Comparison of ENCODE assay signal across 8 mouse cellular contexts in the genomic region with DNA sequence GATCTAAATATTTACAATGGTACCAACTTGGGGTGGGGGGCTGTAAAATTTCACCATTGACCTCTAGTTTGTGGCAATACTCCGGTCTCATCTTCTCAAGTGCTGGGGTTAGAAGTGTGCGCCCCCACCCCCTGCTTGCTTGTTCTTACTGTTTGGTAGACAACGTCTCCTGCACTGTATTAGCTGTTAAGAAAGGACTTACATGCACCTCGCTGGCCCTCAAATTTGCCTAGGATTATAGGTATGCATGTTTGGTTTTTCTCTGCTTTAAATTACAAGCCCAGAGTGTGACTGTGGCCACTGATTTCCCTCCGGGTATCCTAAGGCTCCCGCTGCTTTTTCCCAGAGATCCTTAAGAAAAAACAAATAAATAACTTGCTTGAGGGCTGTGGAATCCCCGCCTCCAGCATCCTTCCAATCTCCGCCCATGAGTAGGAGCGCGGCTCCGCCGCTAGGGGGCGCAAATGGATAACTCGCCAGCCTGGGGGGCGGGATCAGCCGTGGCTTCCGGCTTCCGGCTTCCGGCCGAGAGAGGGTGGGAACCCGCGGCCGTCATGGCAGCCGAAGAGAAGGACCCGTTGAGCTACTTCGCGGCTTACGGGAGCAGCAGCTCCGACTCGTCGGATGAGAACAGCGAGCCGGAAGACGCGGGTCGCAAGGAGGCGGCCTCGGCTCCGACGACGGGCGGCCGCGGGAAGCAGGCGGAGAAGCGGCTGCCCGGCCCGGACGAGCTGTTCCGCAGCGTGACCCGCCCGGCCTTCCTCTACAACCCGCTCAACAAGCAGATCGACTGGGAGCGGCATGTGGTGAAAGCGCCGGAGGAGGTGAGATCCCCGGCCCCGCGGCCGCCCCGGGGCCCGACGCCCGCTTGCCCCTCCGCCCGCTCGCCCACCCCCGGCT. TPM values are rescaled to one million over a fixed set of nuclear protein-coding genes. Genes with fewer than 3 reads are reported as not detected.
DNase-seq lines count a peak whose midpoint lies in the region; ATAC-seq and TF ChIP-seq lines count a peak whose summit lies in the region.

Gene 2410004B18Rik, plus strand, starts transcription at position 510 of the 900 bp plus-strand sequence.

- no peaks in the 10 kb centered on the region for H3K27me3 ChIP-seq in heart, embryonic 11.5 days (ENCODE audit: control insufficient read depth, insufficient read depth, low read length)
- H3K27me3 ChIP-seq in kidney, embryonic 16.5 days (ENCODE audit: insufficient read depth, low read length) = no peaks in the 10 kb centered on the region

- peak; percentile 84; the same call in 1 of the 2 replicates for TF ChIP-seq POLR2A in brain, embryonic 14.5 days (IDR thresholded peaks at IDR 0.05; ENCODE audit: borderline replicate concordance, extremely low read depth, insufficient read depth, insufficient read length, poor library complexity, severe bottlenecking)

- TF ChIP-seq CTCF in brain, embryonic 14.5 days (IDR thresholded peaks at IDR 0.05; ENCODE audit: borderline replicate concordance, extremely low read depth, insufficient read depth, insufficient read length) = peak; percentile 99

- peaks cover 3% of the 10 kb centered on the region for H3K36me3 ChIP-seq in heart, embryonic 11.5 days (ENCODE audit: control insufficient read depth, insufficient read depth, low read length)
- H3K36me3 ChIP-seq in kidney, embryonic 16.5 days (ENCODE audit: insufficient read depth, low read length) = peaks cover 18% of the 10 kb centered on the region

- no peaks in the 10 kb centered on the region for H3K9me3 ChIP-seq in heart, embryonic 11.5 days (replicated peaks; ENCODE audit: control insufficient read depth, low read length)
- no peaks in the 10 kb centered on the region for H3K9me3 ChIP-seq in kidney, embryonic 16.5 days (ENCODE audit: low read length)

- under 1% methylated on average over 70 of the region's 70 CpGs for WGBS in heart, embryonic 11.5 days (ENCODE audit: insufficient replicate concordance)
- 1% methylated on average over 65 of the region's 70 CpGs for WGBS in kidney, embryonic 16.5 days

- H3K9ac ChIP-seq in heart, embryonic 11.5 days (ENCODE audit: low read depth, low read length) = peak within 1 kb of the TSS; percentile 93
- H3K9ac ChIP-seq in kidney, embryonic 16.5 days (replicated peaks; ENCODE audit: low read length) = peak within 1 kb of the TSS; percentile 89

- H3K4me2 ChIP-seq in heart, embryonic 11.5 days = peak within 1 kb of the TSS; percentile 63
- peak within 1 kb of the TSS; percentile 67 for H3K4me2 ChIP-seq in kidney, embryonic 16.5 days (replicated peaks; ENCODE audit: low read depth, low read length)

- peak; percentile 93 for ATAC-seq in erythroblast, adult 5-6 weeks (replicated peaks; ENCODE audit: low FRiP score, poor library complexity, severe bottlenecking)
- ATAC-seq in heart, embryonic 11.5 days (replicated peaks; ENCODE audit: insufficient number of reproducible peaks, low FRiP score, low TSS enrichment) = peak; percentile 88
- peak; percentile 93 for ATAC-seq in kidney, embryonic 16.5 days (ENCODE audit: low FRiP score, low TSS enrichment)

- peaks cover 10% of the 10 kb centered on the region for H3K4me1 ChIP-seq in heart, embryonic 11.5 days (ENCODE audit: control insufficient read depth, insufficient read depth, low read length)
- peaks cover 29% of the 10 kb centered on the region for H3K4me1 ChIP-seq in kidney, embryonic 16.5 days (ENCODE audit: insufficient read depth, low read length)

- peak within 1 kb of the TSS; percentile 98 for H3K4me3 ChIP-seq in heart, embryonic 11.5 days (ENCODE audit: low read depth, low read length)
- H3K4me3 ChIP-seq in kidney, embryonic 16.5 days (ENCODE audit: low read length) = peak within 1 kb of the TSS; percentile 96

- DNase-seq in CD4-positive helper T cell, adult 2 months (ENCODE audit: low read depth, low spot score) = peak; percentile 93
- peak; percentile 96 for DNase-seq in brain, embryonic 14.5 days (ENCODE audit: low read depth)
- DNase-seq in liver = peak; percentile 96
- DNase-seq in monocyte, adult 2 months (ENCODE audit: low read depth in 1 of 2, low spot score in 2 of 2) = peak; percentile 71 to 87
- peak; percentile 85 to 91 for DNase-seq in spleen, postnatal 14 days (ENCODE audit: low spot score in 2 of 2)

- peak within 1 kb of the TSS; percentile 54 for H3K27ac ChIP-seq in heart, embryonic 11.5 days (ENCODE audit: low read depth, low read length)
- H3K27ac ChIP-seq in kidney, embryonic 16.5 days (ENCODE audit: low read length) = peak within 1 kb of the TSS; percentile 54; the same call in 1 of the 2 replicates

RNA-seq across cellular contexts. Expression of gene 2410004B18Rik, which starts in this region (rescaled TPM):
- polyA plus RNA-seq in brain, embryonic 14.5 days (2012; rRNA removed) = 41.1 and 46.6 TPM in 2 replicates
- total RNA-seq in erythroblast, adult 5-6 weeks (2015; ENCODE audit: low replicate concordance) = 20.1 and 46.9 TPM in 2 replicates
- 11.8 and 14.6 TPM in 2 replicates for total RNA-seq in erythroblast, adult 5-6 weeks (2017; ENCODE audit: low replicate concordance)
- 44.0 and 47.1 TPM in 2 replicates for polyA plus RNA-seq in heart, embryonic 11.5 days (2014; fragmentation: Nextera tagmentation; extraction: Ambion mirVana)
- polyA plus RNA-seq in kidney, embryonic 16.5 days (2015; fragmentation: Nextera tagmentation; extraction: Ambion mirVana) = 46.0 and 51.9 TPM in 2 replicates

Comparison
In these comparisons a context has a peak if more than half of its experiments do, and no peak if none do; other contexts are left out.
1. Peak in every context shown above with its lines: DNase-seq, ATAC-seq, H3K4me3 ChIP-seq and H3K27ac ChIP-seq.